Mouse (Mus musculus): Measurements from ENCODE around the gene Prkd2. TPM values are rescaled to one million over a fixed set of nuclear protein-coding genes. Genes with fewer than 3 reads are reported as not detected.
A peak's percentile ranks its signal among the peaks of the same experiment; 100 is the strongest.

The Prkd2 gene
- total RNA-seq, 2 experiments from 2014 or later, result 19.7 to 22.2 TPM

GRCm38 (mm10) chr7:16826571-16826970 is 16.1 kb upstream of the Prkd2 start:
- peak in 1 of 2 experiments; percentile 55 for DNase-seq

GRCm38 (mm10) chr7:16827274-16827673 is 15.4 kb upstream of the Prkd2 start:
- no peak for DNase-seq

GRCm38 (mm10) chr7:16830449-16830848 is 12.3 kb upstream of the Prkd2 start:
- peak in 1 of 2 experiments; percentile 58 for DNase-seq

GRCm38 (mm10) chr7:16837916-16838803 is 4.5 kb upstream of the Prkd2 start:
- DNase-seq, result no peak

GRCm38 (mm10) chr7:16838804-16839426 is 3.8 kb upstream of the Prkd2 start:
- no peak for DNase-seq

- DNase-seq, result no peak
Observed at GRCm38 (mm10) chr7:16839427-16840108, 3.1 kb upstream of the Prkd2 start.

- no peak for DNase-seq
Observed at GRCm38 (mm10) chr7:16840109-16840491, 2.6 kb upstream of the Prkd2 start.

- no peak for DNase-seq
Observed at GRCm38 (mm10) chr7:16841078-16841477, 1.6 kb upstream of the Prkd2 start.

GRCm38 (mm10) chr7:16841561-16842560 is 841 bp upstream of the Prkd2 start:
- peak; percentile 49 to 53 for DNase-seq

- peak; percentile 70 to 82 for DNase-seq
Observed at GRCm38 (mm10) chr7:16843441-16844171, 904 bp downstream of the Prkd2 start.

GRCm38 (mm10) chr7:16844696-16845071 is 2.0 kb downstream of the Prkd2 start:
- DNase-seq, result peak; percentile 60 to 68

GRCm38 (mm10) chr7:16845072-16845819 is 2.5 kb downstream of the Prkd2 start:
- peak; percentile 71 to 87 for DNase-seq

GRCm38 (mm10) chr7:16845820-16846167 is 3.1 kb downstream of the Prkd2 start:
- DNase-seq, result no peak

- no peak for DNase-seq
Observed at GRCm38 (mm10) chr7:16846775-16847174, 4.1 kb downstream of the Prkd2 start.

GRCm38 (mm10) chr7:16847507-16847906 is 4.8 kb downstream of the Prkd2 start:
- no peak for DNase-seq

GRCm38 (mm10) chr7:16848579-16848978 is 5.9 kb downstream of the Prkd2 start:
- DNase-seq, result peak; percentile 45 to 73

GRCm38 (mm10) chr7:16851636-16852035 is 8.9 kb downstream of the Prkd2 start:
- no peak for DNase-seq

GRCm38 (mm10) chr7:16853302-16853831 is 10.7 kb downstream of the Prkd2 start:
- DNase-seq, result peak; percentile 46 to 55

GRCm38 (mm10) chr7:16858336-16858735 is 15.6 kb downstream of the Prkd2 start:
- DNase-seq, result peak; percentile 28 to 51

Measured in heart, adult 18-20 months (tissue).